In genomic region chr4:154346731-154347522, GRCm38 (mm10) we compare ENCODE assay signal across 18 mouse cellular contexts. TPM values are rescaled to one million over a fixed set of nuclear protein-coding genes. Genes with fewer than 3 reads are reported as not detected.
DNase-seq lines count a peak whose midpoint lies in the region; ATAC-seq and TF ChIP-seq lines count a peak whose summit lies in the region.
"Had no signal": no experiment of that assay in that cellular context is flagged by ENCODE, and none has a peak within 500 bp of the region (broad histone marks: within the 10 kb centered on the region; RNA-seq: fewer than 3 reads in every experiment).

No protein-coding gene starts in this region.

- no peak for DNase-seq in forebrain, embryonic 10.5 days (ENCODE audit: extremely low spot score, low spot score)
- DNase-seq in forebrain, postnatal 0 days, result no peak
- DNase-seq in kidney, postnatal 10 days, result peak; percentile 34
- no peak for DNase-seq in kidney, postnatal 14 days
- no peak for DNase-seq in adrenal gland, adult 8-10 months
- DNase-seq in urinary bladder, adult 2 months (ENCODE audit: low spot score), result no peak
- DNase-seq: adrenal gland, postnatal 25 days; cerebellum, adult 11 months; heart, postnatal 36 days; left cerebral cortex, postnatal 4 days; lung, adult 18-20 months; spleen, adult 18-20 months; thymus, adult 18-20 months had no signal

- no peak overlapping the region for H3K4me3 ChIP-seq in forebrain, embryonic 10.5 days
- no peak overlapping the region for H3K4me3 ChIP-seq in forebrain, postnatal 0 days (ENCODE audit: low read depth, low read length)
- no peak overlapping the region for H3K4me3 ChIP-seq in hindbrain, embryonic 16.5 days (ENCODE audit: low read length)
- H3K4me3 ChIP-seq in neural tube, embryonic 15.5 days (replicated peaks), result no peak overlapping the region

- no peak overlapping the region for H3K4me2 ChIP-seq in forebrain, postnatal 0 days (ENCODE audit: low read depth)
- no peak overlapping the region for H3K4me2 ChIP-seq in hindbrain, embryonic 16.5 days (ENCODE audit: low read length)
- H3K4me2 ChIP-seq in neural tube, embryonic 15.5 days, result no peak overlapping the region

- H3K9me3 ChIP-seq in forebrain, embryonic 10.5 days, result no peaks in the 10 kb centered on the region
- H3K9me3 ChIP-seq in forebrain, postnatal 0 days (ENCODE audit: low read length), result no peaks in the 10 kb centered on the region
- H3K9me3 ChIP-seq in hindbrain, embryonic 16.5 days (ENCODE audit: control insufficient read depth, low read length), result no peaks in the 10 kb centered on the region
- no peaks in the 10 kb centered on the region for H3K9me3 ChIP-seq in neural tube, embryonic 15.5 days (replicated peaks)

- TF ChIP-seq CTCF in forebrain, postnatal 0 days (IDR thresholded peaks at IDR 0.05; ENCODE audit: low read depth), result no peak

- ATAC-seq in forebrain, postnatal 0 days, result no peak
- 0 out of 2 replicates have a peak, but pooled peaks have one; percentile 22 for ATAC-seq in hindbrain, embryonic 16.5 days
- ATAC-seq in neural tube, embryonic 15.5 days (ENCODE audit: low FRiP score), result 0 out of 2 replicates have a peak, but pooled peaks have one; percentile 8

- 52% methylated on average over 19 of the region's 19 CpGs for WGBS in forebrain, embryonic 10.5 days
- WGBS in forebrain, postnatal 0 days, result 42% methylated on average over 19 of the region's 19 CpGs
- 51% methylated on average over 19 of the region's 19 CpGs for WGBS in hindbrain, embryonic 16.5 days
- 20% methylated on average over 19 of the region's 19 CpGs for WGBS in neural tube, embryonic 15.5 days

- H3K4me1 ChIP-seq in forebrain, embryonic 10.5 days, result peaks cover 32% of the 10 kb centered on the region
- no peaks in the 10 kb centered on the region for H3K4me1 ChIP-seq in forebrain, postnatal 0 days (ENCODE audit: insufficient read depth)
- peaks cover 2% of the 10 kb centered on the region; the same call in 1 of the 2 replicates for H3K4me1 ChIP-seq in hindbrain, embryonic 16.5 days (ENCODE audit: control insufficient read depth, insufficient read depth, low read depth, low read length)
- H3K4me1 ChIP-seq in neural tube, embryonic 15.5 days, result peaks cover 26% of the 10 kb centered on the region

- H3K36me3 ChIP-seq in forebrain, embryonic 10.5 days (replicated peaks), result peaks cover 81% of the 10 kb centered on the region
- no peaks in the 10 kb centered on the region for H3K36me3 ChIP-seq in forebrain, postnatal 0 days (ENCODE audit: insufficient read depth)
- no peaks in the 10 kb centered on the region for H3K36me3 ChIP-seq in hindbrain, embryonic 16.5 days (ENCODE audit: control insufficient read depth, insufficient read depth, low read length)
- no peaks in the 10 kb centered on the region for H3K36me3 ChIP-seq in neural tube, embryonic 15.5 days

- H3K27ac ChIP-seq in forebrain, embryonic 10.5 days, result peak overlapping the region; percentile 62
- H3K27ac ChIP-seq in forebrain, postnatal 0 days (ENCODE audit: low read depth, low read length), result no peak overlapping the region
- no peak overlapping the region for H3K27ac ChIP-seq in hindbrain, embryonic 16.5 days (ENCODE audit: low read depth, low read length)
- no peak overlapping the region for H3K27ac ChIP-seq in neural tube, embryonic 15.5 days (replicated peaks)

- H3K27me3 ChIP-seq in forebrain, embryonic 10.5 days (ENCODE audit: poor library complexity, severe bottlenecking), result no peaks in the 10 kb centered on the region; the same call in 1 of the 2 replicates
- H3K27me3 ChIP-seq in forebrain, postnatal 0 days (ENCODE audit: insufficient read depth, low read length), result no peaks in the 10 kb centered on the region
- H3K27me3 ChIP-seq in hindbrain, embryonic 16.5 days (replicated peaks; ENCODE audit: control insufficient read depth, insufficient read depth, low read length), result no peaks in the 10 kb centered on the region
- H3K27me3 ChIP-seq in neural tube, embryonic 15.5 days (replicated peaks), result peaks cover 31% of the 10 kb centered on the region; the same call in 1 of the 2 replicates

- no peak overlapping the region for H3K9ac ChIP-seq in forebrain, postnatal 0 days
- no peak overlapping the region for H3K9ac ChIP-seq in hindbrain, embryonic 16.5 days (ENCODE audit: low read depth, low read length)
- no peak overlapping the region for H3K9ac ChIP-seq in neural tube, embryonic 15.5 days (replicated peaks)

RNA-seq across cellular contexts. Expression of gene B230104I21Rik, which starts 11.0 kb away (rescaled TPM):
- polyA plus RNA-seq in forebrain, embryonic 10.5 days (2016; fragmentation: Nextera tagmentation; extraction: Ambion mirVana), result not detected in 2 replicates
- 0.54 and 0.90 TPM in 2 replicates for total RNA-seq in forebrain, postnatal 0 days (2014; rRNA removed)
- polyA plus RNA-seq in forebrain, postnatal 0 days (2015; fragmentation: Nextera tagmentation; extraction: Ambion mirVana), result not detected in 2 replicates
- polyA plus RNA-seq in hindbrain, embryonic 16.5 days (2015; fragmentation: Nextera tagmentation; extraction: Ambion mirVana), result not detected in 2 replicates
- polyA plus RNA-seq in neural tube, embryonic 15.5 days (2015; fragmentation: Nextera tagmentation; extraction: Ambion mirVana), result not detected in 2 replicates
- total RNA-seq in adrenal gland, adult 8-10 months (2022), result not detected
- polyA plus RNA-seq in urinary bladder, adult 2 months (2012; rRNA removed), result not detected in 2 replicates
- total RNA-seq: adrenal gland, postnatal 25 days; granulocyte monocyte progenitor cell, adult 5-6 weeks; heart, postnatal 36 days; left cerebral cortex, postnatal 4 days; megakaryocyte progenitor cell, adult 5-6 weeks had no signal
- polyA plus RNA-seq: large intestine, adult 2 months had no signal

RNA-seq across cellular contexts. Expression of gene Arhgef16, which starts 45.5 kb away (rescaled TPM):
- 2.6 and 3.4 TPM in 2 replicates for polyA plus RNA-seq in forebrain, embryonic 10.5 days (2016; fragmentation: Nextera tagmentation; extraction: Ambion mirVana)
- 1.1 and 2.4 TPM in 2 replicates for total RNA-seq in forebrain, postnatal 0 days (2014; rRNA removed)
- 1.4 and 1.5 TPM in 2 replicates for polyA plus RNA-seq in forebrain, postnatal 0 days (2015; fragmentation: Nextera tagmentation; extraction: Ambion mirVana)
- 1.8 and 2.6 TPM in 2 replicates for polyA plus RNA-seq in hindbrain, embryonic 16.5 days (2015; fragmentation: Nextera tagmentation; extraction: Ambion mirVana)
- 0.91 and 9.6 TPM in 2 replicates for polyA plus RNA-seq in neural tube, embryonic 15.5 days (2015; fragmentation: Nextera tagmentation; extraction: Ambion mirVana)
- total RNA-seq in adrenal gland, adult 8-10 months (2022), result under 1 TPM; 0.09 to 0.51 (median 0.32) TPM
- 10.9 and 11.4 TPM in 2 replicates for polyA plus RNA-seq in urinary bladder, adult 2 months (2012; rRNA removed)
- total RNA-seq: granulocyte monocyte progenitor cell, adult 5-6 weeks; megakaryocyte progenitor cell, adult 5-6 weeks had no signal
